Mouse (Mus musculus) cerebellum, postnatal 10 days (tissue): ENCODE measurements around the gene F13b.

Experiments
- DNase-seq, 2 experiments: peaks; one replicate each; pipeline ENCODE4 v3.0.0; 2021; ENCODE audit warnings: mixed read lengths in 2 of 2

The F13b gene

DNA sequence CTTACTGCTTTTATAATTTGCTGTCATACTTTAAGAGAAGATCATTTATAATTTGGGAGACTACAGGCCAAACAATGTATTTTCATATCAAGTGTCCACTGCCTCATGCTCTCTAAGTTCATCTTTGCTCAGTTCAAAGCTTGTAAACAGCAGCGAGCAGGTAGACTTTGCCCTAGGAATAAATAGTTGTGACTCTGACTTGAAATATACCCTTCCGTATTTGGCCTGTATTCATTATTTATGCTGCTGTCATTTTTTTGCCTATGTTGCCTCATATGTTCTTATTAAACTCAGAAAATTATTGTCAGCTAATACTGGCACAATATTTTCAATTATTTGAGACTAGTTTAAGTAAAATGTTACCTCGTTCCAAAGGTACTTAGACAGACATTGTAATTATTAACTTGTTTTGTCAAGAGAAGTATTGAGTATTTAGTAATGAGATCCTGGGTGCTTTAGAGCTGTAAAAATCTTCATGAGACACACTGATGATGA is at the start of gene F13b:
Gene F13b (plus strand): TSS at position 445 of the 495 bp plus-strand sequence.
- DNase-seq = no peak

DNA sequence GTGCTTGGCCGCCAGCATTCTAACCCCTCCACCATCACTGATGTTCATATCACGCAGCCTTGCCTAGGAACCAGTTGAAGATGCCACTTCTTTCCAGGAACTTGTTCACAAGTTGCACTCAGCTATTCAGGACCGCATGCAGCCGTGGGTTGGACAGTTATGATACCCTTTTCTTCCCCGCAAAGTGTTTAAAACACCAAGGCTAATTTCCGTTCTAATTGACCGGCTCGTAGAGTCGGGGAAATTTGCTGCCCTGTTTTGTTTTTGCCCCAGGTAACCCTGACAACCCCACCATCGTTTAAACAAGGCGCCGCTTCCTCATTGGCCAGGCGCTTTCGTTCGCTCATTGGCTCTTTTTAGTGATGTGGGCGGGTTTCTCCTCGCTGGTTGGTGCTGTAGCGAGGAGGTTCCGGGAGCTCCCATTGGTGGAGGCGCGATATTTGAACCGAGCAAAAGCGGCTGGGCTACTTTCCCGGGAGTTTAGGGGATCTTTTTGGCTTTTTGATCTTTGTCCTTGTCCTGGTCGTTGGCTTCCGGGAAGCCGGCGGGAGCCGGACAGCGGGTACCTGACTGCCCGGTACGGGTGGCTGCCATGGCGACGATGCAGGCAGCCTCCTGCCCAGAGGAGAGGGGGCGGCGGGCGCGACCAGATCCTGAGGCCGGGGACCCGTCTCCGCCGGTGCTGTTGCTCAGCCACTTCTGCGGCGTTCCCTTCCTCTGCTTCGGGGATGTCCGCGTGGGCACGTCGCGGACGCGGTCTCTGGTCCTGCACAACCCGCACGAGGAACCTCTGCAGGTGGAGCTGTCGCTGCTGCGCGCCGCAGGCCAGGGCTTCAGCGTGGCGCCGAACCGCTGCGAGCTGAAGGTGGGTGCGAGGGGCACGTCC is 46.9 kb upstream of the F13b start, which contains the start of gene Aspm:
Gene Aspm (plus strand): TSS at position 433 of the 886 bp plus-strand sequence.
- peak; percentile 93 to 94 for DNase-seq

DNA sequence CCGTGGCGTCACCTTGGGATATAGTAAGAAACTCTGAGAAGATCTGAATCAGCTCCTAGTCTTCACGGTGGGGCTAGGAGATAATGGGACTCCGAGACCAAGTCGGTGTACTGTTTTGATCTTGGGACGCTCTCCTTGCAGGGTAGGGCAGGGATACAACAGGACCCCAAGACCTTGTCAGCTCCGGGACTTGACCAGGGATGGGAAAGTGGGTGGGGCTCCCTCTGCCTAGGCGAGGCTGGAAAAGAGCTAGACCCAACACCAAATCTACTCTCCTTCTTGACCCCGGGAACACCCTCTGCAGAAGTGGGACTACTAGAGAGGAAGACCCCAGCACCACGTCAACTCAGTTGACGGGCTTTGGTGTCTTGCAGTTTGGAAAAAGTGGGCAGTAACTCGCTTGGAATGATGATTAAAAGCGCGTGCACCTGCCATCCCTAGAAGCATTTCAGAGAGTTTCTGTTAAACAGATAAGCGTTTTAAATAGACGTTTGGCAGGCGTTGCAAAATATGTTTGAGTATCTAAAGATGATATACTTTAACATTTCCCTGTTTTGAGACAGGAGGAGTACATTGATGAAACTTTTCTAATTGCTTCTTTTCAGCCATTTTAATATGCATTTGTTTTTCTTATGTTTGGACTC is 46.2 kb upstream of the F13b start:
- peak; percentile 19 to 22 for DNase-seq

DNA sequence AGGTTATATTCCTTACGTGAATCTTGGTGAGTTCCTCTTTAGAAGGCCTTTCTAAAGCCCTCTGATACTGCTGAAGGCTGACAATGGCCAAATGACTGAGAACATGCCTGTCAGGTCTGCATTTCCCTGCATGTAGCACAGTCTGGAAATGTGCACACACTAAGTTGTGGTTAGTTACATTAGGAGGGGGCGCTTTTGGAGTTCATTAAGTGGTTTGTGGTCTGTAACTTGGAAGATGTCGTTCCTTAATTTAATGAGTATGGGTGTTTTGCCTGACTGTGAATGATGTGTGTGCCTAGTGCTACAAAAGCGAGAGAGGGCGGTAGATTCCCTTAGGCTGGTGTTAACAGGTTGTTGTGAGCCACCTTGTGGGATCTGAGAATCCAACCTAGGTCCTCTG is 40.7 kb upstream of the F13b start:
- no peak for DNase-seq

GRCm38 (mm10) chr1:139465936-139466335 is 35.6 kb upstream of the F13b start:
- DNase-seq = peak; percentile 7 to 14

GRCm38 (mm10) chr1:139478898-139479297 is 22.6 kb upstream of the F13b start:
- peak; percentile 42 to 60 for DNase-seq

GRCm38 (mm10) chr1:139480246-139480645 is 21.3 kb upstream of the F13b start:
- no peak for DNase-seq

DNA sequence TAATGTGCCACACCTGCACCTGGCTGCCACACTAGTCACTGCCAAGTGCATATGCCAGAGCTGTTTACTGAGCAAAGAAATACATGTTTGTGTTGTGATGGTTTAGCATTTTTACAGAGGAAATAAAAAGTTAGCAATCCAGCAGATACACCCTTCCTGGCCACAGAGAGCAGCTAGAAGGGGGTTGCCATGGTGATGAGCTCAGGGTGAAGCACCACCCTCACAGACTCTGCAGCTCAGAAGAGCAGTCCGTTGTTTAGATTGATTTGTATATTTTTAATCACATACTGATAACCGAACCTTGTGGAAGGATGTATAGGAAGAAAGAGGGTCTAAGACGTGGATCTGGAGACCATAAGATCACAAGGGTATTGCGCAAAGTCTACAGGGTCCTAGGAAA is 20.4 kb upstream of the F13b start:
- no peak for DNase-seq

DNA sequence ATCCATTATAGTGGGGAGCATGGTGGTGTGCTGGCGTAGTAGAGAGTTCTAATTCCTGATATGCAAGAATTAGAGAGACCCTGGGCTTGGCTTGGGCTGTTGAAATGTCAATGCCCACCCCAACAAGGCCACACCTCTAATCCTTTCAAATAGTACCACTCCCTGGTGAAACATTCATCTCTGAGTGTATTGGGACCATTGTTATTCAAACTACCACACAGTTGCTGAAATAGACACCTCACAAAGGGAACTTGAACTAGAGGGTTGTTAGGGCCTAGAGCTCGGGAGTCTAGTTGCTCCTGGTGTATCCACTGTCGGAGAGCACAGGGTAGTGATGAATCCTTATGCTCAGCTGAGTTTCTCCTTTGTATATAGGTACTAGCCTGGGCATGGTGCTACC is 6.9 kb upstream of the F13b start:
- no peak for DNase-seq

DNA sequence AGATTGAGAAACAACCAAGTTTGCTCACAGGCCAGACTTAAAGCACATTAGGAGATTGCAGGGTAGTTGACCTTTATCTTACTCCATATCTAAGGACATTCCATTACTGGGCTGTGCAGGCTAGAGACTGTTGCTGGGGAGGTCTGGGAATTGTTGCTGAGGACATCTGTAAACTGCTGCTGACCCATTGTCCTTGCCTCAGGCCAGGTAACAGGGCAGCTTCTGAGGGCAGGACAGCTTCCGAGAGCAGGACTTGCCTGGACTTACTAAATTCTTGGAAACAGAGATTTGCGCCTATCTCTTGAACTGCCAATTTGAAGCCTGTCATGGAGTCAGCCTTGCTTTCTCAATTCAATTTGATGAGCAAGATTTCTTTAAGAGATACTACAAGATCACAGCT is 6.1 kb upstream of the F13b start:
- DNase-seq = no peak

DNA sequence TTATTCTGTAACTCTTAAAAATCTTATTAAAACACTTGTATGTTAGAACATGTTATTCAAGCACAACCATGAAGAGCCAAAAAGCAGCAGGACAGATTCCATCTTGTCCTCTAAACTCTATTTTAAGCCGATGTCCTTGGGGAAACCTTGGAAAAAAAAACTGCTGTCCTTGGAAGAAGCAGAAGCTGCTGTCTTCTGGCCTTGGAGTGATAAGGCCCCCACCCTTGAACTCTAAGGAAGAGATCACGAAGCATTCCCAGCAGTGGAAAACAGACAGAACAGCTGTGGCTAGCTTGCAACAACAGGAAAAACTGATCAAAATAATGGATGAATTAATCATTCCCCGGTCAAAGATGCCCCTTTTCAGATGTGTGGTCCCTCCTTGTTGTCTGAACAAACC is 5.3 kb upstream of the F13b start:
- no peak for DNase-seq

DNA sequence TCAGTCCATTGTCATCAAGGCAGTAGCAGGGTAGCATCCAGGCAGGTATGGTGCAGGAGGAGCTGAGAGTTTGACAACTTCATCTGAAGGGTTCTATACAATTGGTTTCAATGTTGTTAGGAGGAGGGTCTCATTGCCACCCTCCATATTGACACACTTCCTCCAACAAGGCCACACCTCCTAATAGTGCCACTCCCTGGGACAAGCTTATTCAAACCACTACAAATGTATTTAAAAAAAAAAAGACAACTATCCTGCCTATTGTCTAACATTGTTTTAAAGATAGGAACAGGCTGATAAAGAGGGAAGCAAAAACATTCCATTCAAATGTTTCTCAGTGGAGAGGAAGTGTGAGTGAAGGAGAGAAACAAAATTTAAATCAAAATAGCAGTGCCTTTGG is 1.8 kb upstream of the F13b start:
- DNase-seq = no peak

- no peak for DNase-seq
Observed at GRCm38 (mm10) chr1:139514556-139514955, 13.1 kb downstream of the F13b start.

DNA sequence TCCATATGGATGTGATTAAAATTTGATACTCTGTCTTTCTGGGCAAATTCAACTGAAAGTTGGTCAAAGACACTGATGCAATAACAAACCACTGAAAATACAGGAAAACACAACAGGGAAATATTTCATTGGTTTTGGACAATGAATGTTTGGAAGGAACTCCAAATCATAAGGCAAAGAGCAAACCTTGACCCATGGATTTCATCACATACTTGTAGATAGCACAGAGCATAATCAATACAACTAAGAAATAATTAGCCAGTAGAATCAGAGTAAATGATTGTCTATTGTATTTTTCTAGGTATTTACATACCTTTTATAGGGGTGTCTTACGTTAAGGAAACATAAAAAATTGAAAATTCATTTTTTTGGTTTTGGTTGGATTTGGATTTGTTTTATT is 47.0 kb downstream of the F13b start:
- DNase-seq = no peak

DNA sequence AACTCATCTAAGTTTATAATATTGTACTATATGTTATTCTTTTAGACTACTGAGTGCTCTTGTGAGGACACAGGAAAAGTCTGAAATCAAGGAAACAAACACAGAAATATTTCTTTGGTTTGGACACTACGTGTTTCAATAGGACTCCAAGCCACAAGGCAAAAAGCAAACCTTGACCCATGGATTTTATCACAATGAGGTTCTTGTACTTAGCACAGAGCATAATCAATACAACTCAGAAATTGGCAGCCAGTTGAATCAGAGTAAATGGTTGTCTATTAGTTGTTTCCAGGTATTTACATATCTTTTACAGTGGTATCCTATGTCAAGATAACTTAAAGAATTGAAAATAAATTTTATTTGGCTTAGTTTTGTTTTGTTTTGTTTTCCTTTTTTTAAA is 49.8 kb downstream of the F13b start:
- no peak for DNase-seq

- no peak for DNase-seq
Observed at GRCm38 (mm10) chr1:139560024-139560423, 58.5 kb downstream of the F13b start, which contains the start of gene Cfhr1. Gene Cfhr1, minus strand, starts transcription at chr1:139560272.
